In the genomic region with DNA sequence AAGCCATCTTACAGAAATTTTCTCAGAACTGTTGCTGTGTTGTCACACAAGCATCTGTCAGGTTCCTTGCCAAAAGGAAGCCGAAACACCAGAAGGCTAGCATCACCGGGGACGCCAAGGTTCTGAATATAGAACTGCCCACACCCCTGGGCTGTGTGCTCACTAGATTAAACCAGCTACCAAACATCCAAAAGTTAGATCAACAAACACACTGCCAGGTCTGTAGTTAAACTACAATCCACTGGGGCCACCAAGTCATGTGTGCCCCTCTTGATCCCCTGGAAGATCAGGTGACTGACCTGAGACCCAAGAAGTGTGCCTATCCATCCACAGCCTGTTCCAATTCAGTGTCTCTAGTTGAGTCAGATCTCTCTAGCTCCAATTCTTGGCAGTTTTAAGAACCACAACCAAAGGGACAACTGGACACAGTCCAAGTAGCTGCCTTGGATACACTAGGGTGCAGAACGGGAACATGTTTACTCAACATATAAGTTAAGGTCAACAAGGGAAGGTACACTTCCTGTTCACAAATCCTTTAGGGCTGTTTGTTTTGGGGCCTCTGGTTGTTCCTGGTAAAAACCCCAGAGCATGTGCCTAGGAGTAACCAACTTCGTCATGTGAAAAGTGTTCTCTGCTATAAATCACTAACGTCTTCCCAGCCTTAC, we compare ENCODE assay signal across 9 mouse cellular contexts.
DNase-seq lines count a peak whose midpoint lies in the region; ATAC-seq and TF ChIP-seq lines count a peak whose summit lies in the region.
"Had no signal": no experiment of that assay in that cellular context is flagged by ENCODE, and none has a peak within 500 bp of the region (broad histone marks: within the 10 kb centered on the region; RNA-seq: fewer than 3 reads in every experiment).

No protein-coding gene starts in this region.

- POLR2A ChIA-PET in Patski (lab: Charles Lee), result interaction anchor here (0.8 kb wide), 1 partner anchor 262 kb away, joined by 4 read pairs; no protein-coding TSS in a partner anchor

- H3K9ac ChIP-seq in embryonic facial prominence, embryonic 14.5 days (ENCODE audit: low read depth, low read length), result no peak overlapping the region
- H3K9ac ChIP-seq in liver, embryonic 16.5 days (ENCODE audit: low read depth, low read length), result no peak overlapping the region
- no peak overlapping the region for H3K9ac ChIP-seq in hindbrain, postnatal 0 days (replicated peaks; ENCODE audit: low read length)

- no peak for TF ChIP-seq CTCF in Patski (IDR thresholded peaks at IDR 0.05)
- TF ChIP-seq CTCF in hindbrain, postnatal 0 days (IDR thresholded peaks at IDR 0.05; ENCODE audit: low read depth), result no peak

- H3K27me3 ChIP-seq in embryonic facial prominence, embryonic 14.5 days (replicated peaks; ENCODE audit: control insufficient read depth, insufficient read depth, low read length), result no peaks in the 10 kb centered on the region
- H3K27me3 ChIP-seq in embryonic facial prominence, embryonic 10.5 days (replicated peaks; ENCODE audit: low read depth, poor library complexity, severe bottlenecking), result no peaks in the 10 kb centered on the region
- H3K27me3 ChIP-seq in Patski, result no peaks in the 10 kb centered on the region
- H3K27me3 ChIP-seq in liver, embryonic 16.5 days (ENCODE audit: control insufficient read depth, insufficient read depth, low read depth, low read length), result no peaks in the 10 kb centered on the region
- H3K27me3 ChIP-seq in hindbrain, postnatal 0 days (ENCODE audit: insufficient read depth, low read length), result no peaks in the 10 kb centered on the region

- in situ Hi-C loops in Patski (cut with MboI; ENCODE audit: low pct_unique_long_range_greater_than_20kb), result loop anchor here (10.0 kb wide), 1 partner anchor 765 kb away; no protein-coding TSS in a partner anchor

- no peak for ATAC-seq in embryonic facial prominence, embryonic 14.5 days (ENCODE audit: low read depth)
- peak; percentile 94 for ATAC-seq in Patski
- ATAC-seq in liver, embryonic 16.5 days (ENCODE audit: low read depth), result peak; percentile 77
- ATAC-seq in hindbrain, postnatal 0 days, result no peak

- WGBS in embryonic facial prominence, embryonic 14.5 days, result 70% methylated on average over 6 of the region's 6 CpGs
- 88% methylated on average over 6 of the region's 6 CpGs for WGBS in embryonic facial prominence, embryonic 10.5 days
- WGBS in liver, embryonic 16.5 days (ENCODE audit: insufficient replicate concordance), result 52% methylated on average over 6 of the region's 6 CpGs
- WGBS in hindbrain, postnatal 0 days, result 79% methylated on average over 6 of the region's 6 CpGs

- no peaks in the 10 kb centered on the region for H3K9me3 ChIP-seq in embryonic facial prominence, embryonic 14.5 days (ENCODE audit: control insufficient read depth, low read length)
- no peaks in the 10 kb centered on the region for H3K9me3 ChIP-seq in embryonic facial prominence, embryonic 10.5 days
- H3K9me3 ChIP-seq in liver, embryonic 16.5 days (replicated peaks; ENCODE audit: control insufficient read depth, low read length), result no peaks in the 10 kb centered on the region
- H3K9me3 ChIP-seq in hindbrain, postnatal 0 days (ENCODE audit: low read length), result no peaks in the 10 kb centered on the region

- no peak overlapping the region for H3K27ac ChIP-seq in embryonic facial prominence, embryonic 14.5 days (replicated peaks; ENCODE audit: low read depth, low read length)
- H3K27ac ChIP-seq in embryonic facial prominence, embryonic 10.5 days (replicated peaks), result no peak overlapping the region
- no peak overlapping the region for H3K27ac ChIP-seq in liver, embryonic 16.5 days (ENCODE audit: low read length)
- H3K27ac ChIP-seq in hindbrain, postnatal 0 days, result no peak overlapping the region

- DNase-seq in embryonic facial prominence, embryonic 14.5 days (ENCODE audit: low spot score), result peak; percentile 25
- DNase-seq in embryonic facial prominence, embryonic 10.5 days (ENCODE audit: low spot score), result no peak
- peak; percentile 96 for DNase-seq in Patski (ENCODE audit: low read depth, low spot score)
- DNase-seq in kidney, adult 8-10 months, result peak; percentile 17 to 61
- no peak for DNase-seq in hindbrain, postnatal 0 days (ENCODE audit: low spot score)
- DNase-seq in ovary, postnatal 10 days (ENCODE audit: low spot score), result no peak
- DNase-seq in embryo, embryonic 10.5 days (ENCODE audit: low spot score), result no peak
- DNase-seq: cerebellum, postnatal 25 days had no signal

- H3K4me1 ChIP-seq in embryonic facial prominence, embryonic 14.5 days (ENCODE audit: control insufficient read depth, insufficient read depth, low read length), result no peaks in the 10 kb centered on the region
- 0 out of 2 replicates have a peak, but pooled peaks cover under 1% of the 10 kb centered on the region for H3K4me1 ChIP-seq in embryonic facial prominence, embryonic 10.5 days
- H3K4me1 ChIP-seq in liver, embryonic 16.5 days (ENCODE audit: control insufficient read depth, low read depth, low read length), result peaks cover 2% of the 10 kb centered on the region; the same call in 1 of the 2 replicates
- no peaks in the 10 kb centered on the region for H3K4me1 ChIP-seq in hindbrain, postnatal 0 days (ENCODE audit: insufficient read depth, low read length)

- H3K4me2 ChIP-seq in embryonic facial prominence, embryonic 14.5 days (ENCODE audit: low read depth, low read length), result no peak overlapping the region
- H3K4me2 ChIP-seq in liver, embryonic 16.5 days (ENCODE audit: low read depth, low read length), result 0 out of 2 replicates have a peak overlapping the region, but pooled peaks have one; percentile 8
- H3K4me2 ChIP-seq in hindbrain, postnatal 0 days (ENCODE audit: low read depth, low read length), result no peak overlapping the region

- H3K4me3 ChIP-seq in embryonic facial prominence, embryonic 14.5 days (ENCODE audit: low read depth, low read length), result no peak overlapping the region
- H3K4me3 ChIP-seq in embryonic facial prominence, embryonic 10.5 days, result no peak overlapping the region
- no peak overlapping the region for H3K4me3 ChIP-seq in liver, embryonic 16.5 days (ENCODE audit: low read depth, low read length)
- no peak overlapping the region for H3K4me3 ChIP-seq in hindbrain, postnatal 0 days (ENCODE audit: low read length)

- H3K36me3 ChIP-seq in embryonic facial prominence, embryonic 14.5 days (ENCODE audit: control insufficient read depth, insufficient read depth, low read length), result no peaks in the 10 kb centered on the region
- no peaks in the 10 kb centered on the region for H3K36me3 ChIP-seq in embryonic facial prominence, embryonic 10.5 days (replicated peaks)
- H3K36me3 ChIP-seq in liver, embryonic 16.5 days (ENCODE audit: control insufficient read depth, insufficient read depth), result no peaks in the 10 kb centered on the region
- H3K36me3 ChIP-seq in hindbrain, postnatal 0 days (ENCODE audit: insufficient read depth, low read length), result no peaks in the 10 kb centered on the region

- CTCF ChIA-PET in Patski (lab: Charles Lee), result interaction anchor here (1.2 to 2.2 kb wide), 2 partner anchors 9 to 59 kb away, joined by 3 to 8 read pairs; no protein-coding TSS in a partner anchor

Comparison
In these comparisons a context has a peak if more than half of its experiments do, and no peak if none do; other contexts are left out.
1. DNase-seq: peak in embryonic facial prominence, embryonic 14.5 days (single experiment), Patski (single experiment) and kidney, adult 8-10 months (2 of 2); none in embryonic facial prominence, embryonic 10.5 days (single experiment), hindbrain, postnatal 0 days (single experiment), ovary, postnatal 10 days (single experiment) and embryo, embryonic 10.5 days (single experiment).
2. ATAC-seq: peak in Patski (single experiment) and liver, embryonic 16.5 days (single experiment); none in embryonic facial prominence, embryonic 14.5 days (single experiment) and hindbrain, postnatal 0 days (single experiment).